Mouse (Mus musculus) kidney, embryonic 14.5 days (tissue): Measurements from ENCODE around the gene Tom1l2. TPM values are rescaled to one million over a fixed set of nuclear protein-coding genes. Genes with fewer than 3 reads are reported as not detected.

Experiments
- ATAC-seq: fragments of 200-750 bp; cut with Nextera tagmentation; 2 replicates; pipeline ENCODE4 v1.8.0; 2017; ENCODE audit warnings: moderate number of reproducible peaks, mild to moderate bottlenecking, moderate TSS enrichment, moderate library complexity; ENCODE audit not compliant: low FRiP score, low TSS enrichment
- H3K27ac ChIP-seq: fragments of 300-500 bp; sonication (generic); 2 replicates; pipeline ENCODE4 v1.5.1; 2014; ENCODE audit warnings: low read depth, mild to moderate bottlenecking, low read length, moderate library complexity, mixed read lengths
- H3K27me3 ChIP-seq: fragments of 300-500 bp; sonication (generic); 2 replicates; pipeline ENCODE4 v1.6.1; 2014; ENCODE audit warnings: mild to moderate bottlenecking, low read length; ENCODE audit not compliant: control insufficient read depth, insufficient read depth
- H3K36me3 ChIP-seq: fragments of 300-500 bp; sonication (generic); 2 replicates; pipeline ENCODE4 v1.6.1; 2014; ENCODE audit warnings: low read length, mixed read lengths; ENCODE audit not compliant: control insufficient read depth, insufficient read depth
- H3K4me1 ChIP-seq: fragments of 300-500 bp; sonication (generic); 2 replicates; pipeline ENCODE4 v1.6.1; 2014; ENCODE audit warnings: low read length, mixed read lengths; ENCODE audit not compliant: control insufficient read depth, insufficient read depth
- H3K4me2 ChIP-seq: fragments of 300-500 bp; sonication (generic); replicated peaks from 2 replicates; pipeline ENCODE4 v1.6.1; 2014; ENCODE audit warnings: low read depth, mild to moderate bottlenecking, low read length
- H3K4me3 ChIP-seq: fragments of 300-500 bp; sonication (generic); 2 replicates; pipeline ENCODE4 v1.5.1; 2014; ENCODE audit warnings: mild to moderate bottlenecking, low read length
- H3K9ac ChIP-seq: fragments of 300-500 bp; sonication (generic); 2 replicates; pipeline ENCODE4 v1.6.1; 2014; ENCODE audit warnings: low read depth, mild to moderate bottlenecking, low read length, moderate library complexity
- H3K9me3 ChIP-seq: fragments of 300-500 bp; sonication (generic); 2 replicates; pipeline ENCODE4 v1.6.1; 2016; ENCODE audit warnings: low read length; ENCODE audit not compliant: control insufficient read depth
- WGBS: fragments of 180-500 bp; shearing (Covaris S2); extraction: QIAGEN DNeasy Blood & Tissue Kit; methylation state at CpG from one replicate; pipeline ENCODE4 v1.1.7; 2014; 5-methylcytosine and 5-hydroxymethylcytosine counted together
- polyA plus RNA-seq: library from polyadenylated mRNA; unstranded; fragments of >200 nt; fragmentation: Nextera tagmentation; extraction: Ambion mirVana; gene quantifications from 2 replicates; pipeline ENCODE4 v1.2.1, GENCODE M21; 2014

The Tom1l2 gene
- polyA plus RNA-seq, 1 experiment from 2014 or later, result 19.3 TPM

DNA sequence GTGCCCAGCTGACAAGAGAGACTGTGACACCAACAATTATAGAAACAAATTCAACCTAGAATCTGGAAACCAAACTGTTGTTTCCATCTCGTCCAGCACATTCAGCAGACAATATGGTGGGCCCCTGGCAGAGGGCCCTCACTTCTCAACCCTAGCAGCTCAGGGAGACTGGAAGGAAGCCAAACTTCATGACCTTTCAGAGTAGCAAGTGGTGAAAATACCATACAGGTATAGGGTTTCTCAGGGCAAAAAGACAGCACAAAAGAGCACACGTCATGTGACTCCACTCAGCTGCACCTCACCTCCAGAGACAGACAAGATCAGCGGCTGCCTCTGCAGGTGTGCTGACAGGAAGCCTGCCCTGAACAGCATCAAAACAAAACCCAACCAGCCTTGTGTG is 18.6 kb downstream of the Tom1l2 start:
- no peak overlapping the region for H3K9ac ChIP-seq
- ATAC-seq, result no peak
- no peaks in the 10 kb centered on the region for H3K27me3 ChIP-seq
- no peaks in the 10 kb centered on the region for H3K36me3 ChIP-seq
- H3K4me2 ChIP-seq, result no peak overlapping the region
- H3K27ac ChIP-seq, result no peak overlapping the region
- WGBS, result 70% methylated on average over 3 of the region's 3 CpGs
- H3K9me3 ChIP-seq, result no peaks in the 10 kb centered on the region
- H3K4me1 ChIP-seq, result peaks cover 2% of the 10 kb centered on the region; the same call in 1 of the 2 replicates
- H3K4me3 ChIP-seq, result no peak overlapping the region

DNA sequence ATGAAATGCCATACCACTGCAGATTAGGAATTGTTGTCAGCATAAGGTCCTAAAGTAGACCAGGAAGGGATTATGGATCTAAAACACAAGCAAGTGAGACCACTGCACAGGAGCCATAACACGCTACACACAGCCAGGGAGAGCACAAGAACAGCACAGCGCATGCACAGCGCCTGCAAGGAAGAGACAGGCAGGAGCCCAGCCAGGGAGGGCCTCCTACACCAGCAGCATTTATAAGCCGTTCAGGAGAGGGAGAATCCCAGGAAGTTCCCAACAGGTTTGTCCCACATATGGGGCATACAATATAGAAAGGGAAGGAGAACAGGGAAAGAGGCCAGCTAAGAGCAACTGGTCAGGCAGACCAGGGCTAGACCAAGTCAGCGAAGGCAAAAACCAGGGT is 19.2 kb downstream of the Tom1l2 start:
- no peak overlapping the region for H3K9ac ChIP-seq
- H3K4me3 ChIP-seq, result no peak overlapping the region
- peaks cover 2% of the 10 kb centered on the region; the same call in 1 of the 2 replicates for H3K4me1 ChIP-seq
- no peaks in the 10 kb centered on the region for H3K9me3 ChIP-seq
- H3K4me2 ChIP-seq, result no peak overlapping the region
- no peaks in the 10 kb centered on the region for H3K36me3 ChIP-seq
- no peaks in the 10 kb centered on the region for H3K27me3 ChIP-seq
- no peak overlapping the region for H3K27ac ChIP-seq
- 83% methylated on average over 5 of the region's 5 CpGs for WGBS
- no peak for ATAC-seq

DNA sequence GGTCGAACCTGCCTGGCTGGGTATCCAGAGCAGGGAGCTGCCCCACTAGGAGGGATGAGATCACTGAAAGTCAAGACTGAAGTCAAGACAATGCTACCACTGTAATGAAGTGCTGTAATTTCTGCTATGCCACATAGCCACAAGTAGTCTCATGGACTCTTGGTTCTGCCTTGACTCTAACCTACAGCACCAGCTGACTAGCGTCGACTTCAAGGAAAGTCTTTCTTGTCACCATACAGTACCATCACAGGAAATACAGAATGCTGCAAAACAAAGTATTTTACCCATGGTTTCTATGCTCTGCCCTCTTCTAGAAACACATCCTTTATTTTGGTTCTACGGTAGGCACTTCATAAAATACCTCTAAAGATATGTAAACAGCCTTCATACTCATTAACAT is 22.2 kb downstream of the Tom1l2 start:
- Histone ChIP-seq H3K27me3 (no peaks in the 10 kb centered on the region), H3K27ac (no peak overlapping the region), H3K9me3 (no peaks in the 10 kb centered on the region), H3K9ac (no peak overlapping the region), H3K36me3 (no peaks in the 10 kb centered on the region), H3K4me2 (no peak overlapping the region), H3K4me1 (0 out of 2 replicates have a peak, but pooled peaks cover 2% of the 10 kb centered on the region), H3K4me3 (no peak overlapping the region)
- ATAC-seq, result no peak
- 87% methylated on average over 4 of the region's 4 CpGs for WGBS

DNA sequence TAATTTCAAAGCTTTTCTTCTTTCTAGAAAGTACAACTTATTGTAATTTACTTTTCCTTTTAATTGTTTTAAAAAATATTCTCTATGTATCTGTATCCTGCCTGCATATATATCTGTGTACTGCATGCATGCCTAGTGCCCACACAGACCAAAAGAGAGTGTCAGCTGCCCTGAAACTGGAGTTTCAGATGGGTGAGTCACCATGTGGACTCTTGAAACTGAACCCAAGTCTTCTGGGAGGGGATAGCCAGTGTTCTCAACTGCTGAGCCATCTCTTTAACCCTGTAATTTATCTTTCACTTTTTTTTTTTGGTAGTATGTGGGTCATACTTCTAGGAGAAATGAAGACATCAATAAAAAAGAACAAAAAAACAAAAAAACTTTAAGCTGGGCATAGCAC is 29.0 kb downstream of the Tom1l2 start:
- H3K27ac ChIP-seq, result no peak overlapping the region
- H3K36me3 ChIP-seq, result no peaks in the 10 kb centered on the region
- H3K4me2 ChIP-seq, result no peak overlapping the region
- no peak overlapping the region for H3K4me3 ChIP-seq
- ATAC-seq, result no peak
- peaks cover 15% of the 10 kb centered on the region for H3K4me1 ChIP-seq
- no peak overlapping the region for H3K9ac ChIP-seq
- no peaks in the 10 kb centered on the region for H3K9me3 ChIP-seq
- no peaks in the 10 kb centered on the region for H3K27me3 ChIP-seq

DNA sequence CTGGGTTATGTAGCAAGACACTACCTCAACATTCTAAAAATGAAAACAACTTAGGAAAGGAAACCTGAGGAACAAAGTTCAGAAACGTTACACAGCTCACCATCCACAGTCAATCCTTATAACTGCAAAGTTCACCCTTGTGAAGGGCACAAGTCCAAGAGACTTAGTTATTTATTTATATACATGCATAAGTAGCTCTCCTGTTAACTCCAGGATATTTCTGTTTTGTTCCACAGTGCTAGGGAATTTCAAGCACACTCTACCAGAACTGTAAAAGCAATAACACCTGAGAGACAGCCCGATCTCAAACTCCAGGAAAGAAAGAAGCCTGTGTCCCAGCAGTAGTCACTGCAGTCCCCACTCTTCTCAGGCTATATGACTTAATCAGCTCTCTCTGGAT is 31.3 kb downstream of the Tom1l2 start:
- ATAC-seq, result no peak
- no peak overlapping the region for H3K9ac ChIP-seq
- no peaks in the 10 kb centered on the region for H3K9me3 ChIP-seq
- H3K27ac ChIP-seq, result peak overlapping the region; percentile 61; the same call in 1 of the 2 replicates
- 66% methylated on average over 2 of the region's 2 CpGs for WGBS
- no peaks in the 10 kb centered on the region for H3K27me3 ChIP-seq
- H3K4me1 ChIP-seq, result peaks cover 34% of the 10 kb centered on the region
- H3K4me2 ChIP-seq, result no peak overlapping the region
- H3K4me3 ChIP-seq, result no peak overlapping the region
- no peaks in the 10 kb centered on the region for H3K36me3 ChIP-seq

DNA sequence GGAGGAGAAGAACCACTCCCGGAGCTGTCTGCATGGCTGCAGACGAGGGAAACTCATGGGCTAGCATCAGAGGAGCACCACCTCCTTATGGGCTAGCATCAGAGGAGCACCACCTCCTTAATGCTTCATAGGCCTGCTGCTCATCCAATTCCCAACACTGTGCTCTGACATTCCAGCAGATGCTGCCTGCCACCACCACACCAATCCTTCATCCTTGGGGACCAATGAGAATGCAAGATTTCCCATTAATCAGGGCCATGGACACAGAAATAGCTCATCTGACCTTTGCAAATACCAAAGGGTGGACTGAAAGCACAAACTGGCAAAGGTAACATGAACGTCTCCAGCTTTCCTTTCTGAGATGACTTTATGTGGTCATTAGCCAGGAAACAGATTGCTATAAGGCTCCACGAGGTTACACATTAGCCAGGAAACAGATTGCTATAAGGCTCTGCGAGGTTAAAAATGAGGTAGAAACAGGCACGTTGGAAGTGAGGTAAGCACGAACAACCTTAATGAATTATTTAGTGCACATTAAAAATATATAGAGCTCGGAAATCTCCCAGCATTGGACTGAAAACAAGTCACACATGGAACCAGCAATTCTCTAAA is 32.2 kb downstream of the Tom1l2 start:
- no peak overlapping the region for H3K4me3 ChIP-seq
- no peaks in the 10 kb centered on the region for H3K9me3 ChIP-seq
- no peaks in the 10 kb centered on the region for H3K36me3 ChIP-seq
- no peaks in the 10 kb centered on the region for H3K27me3 ChIP-seq
- H3K9ac ChIP-seq, result no peak overlapping the region
- no peak for ATAC-seq
- H3K4me1 ChIP-seq, result peaks cover 40% of the 10 kb centered on the region
- WGBS, result 51% methylated on average over 8 of the region's 8 CpGs
- peak overlapping the region; percentile 61; the same call in 1 of the 2 replicates for H3K27ac ChIP-seq
- H3K4me2 ChIP-seq, result no peak overlapping the region

DNA sequence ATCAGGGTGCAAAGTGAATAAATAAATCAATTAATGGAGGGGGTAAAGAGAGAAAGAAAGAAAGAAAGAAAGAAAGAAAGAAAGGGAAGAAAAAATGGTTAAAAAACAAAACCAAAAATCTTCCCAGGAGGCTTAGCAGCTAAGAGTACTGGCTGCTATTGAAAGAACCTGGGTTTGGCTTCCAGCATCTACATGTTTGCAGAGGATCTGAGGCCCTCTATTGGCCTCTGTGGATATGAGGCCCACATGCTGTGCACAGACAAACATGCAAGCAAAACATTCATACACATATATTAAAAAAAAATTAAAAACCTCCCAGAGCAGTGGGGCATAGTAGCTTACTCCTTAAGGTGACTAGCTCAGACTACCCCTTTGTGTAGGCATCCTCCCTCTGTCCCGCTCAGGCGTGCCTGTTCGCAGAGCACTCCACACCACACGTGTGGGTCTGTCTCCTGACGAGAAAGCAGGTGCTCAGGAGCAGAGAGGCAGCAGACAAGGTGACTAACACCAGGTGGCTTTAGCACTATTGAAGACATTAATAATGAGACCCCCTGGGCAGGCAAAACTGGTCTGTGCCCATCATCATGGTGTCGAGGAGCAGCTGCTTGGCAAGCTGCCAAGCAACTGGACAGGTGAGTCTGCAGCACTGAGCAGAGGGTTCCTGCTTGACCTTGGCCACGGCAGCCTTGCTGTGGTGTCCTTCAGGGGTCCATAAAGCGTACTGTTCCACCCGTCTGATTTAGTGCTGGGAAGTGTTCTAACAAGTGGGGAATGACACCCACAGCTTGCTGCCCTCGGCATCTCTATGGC is 33.2 kb downstream of the Tom1l2 start:
- H3K27me3 ChIP-seq, result no peaks in the 10 kb centered on the region
- 56% methylated on average over 10 of the region's 10 CpGs for WGBS
- H3K4me1 ChIP-seq, result peaks cover 40% of the 10 kb centered on the region
- H3K4me2 ChIP-seq, result no peak overlapping the region
- no peak overlapping the region for H3K4me3 ChIP-seq
- H3K27ac ChIP-seq, result no peak overlapping the region
- no peaks in the 10 kb centered on the region for H3K9me3 ChIP-seq
- ATAC-seq, result 0 out of 2 replicates have a peak, but pooled peaks have one; percentile 40
- H3K9ac ChIP-seq, result no peak overlapping the region
- no peaks in the 10 kb centered on the region for H3K36me3 ChIP-seq

DNA sequence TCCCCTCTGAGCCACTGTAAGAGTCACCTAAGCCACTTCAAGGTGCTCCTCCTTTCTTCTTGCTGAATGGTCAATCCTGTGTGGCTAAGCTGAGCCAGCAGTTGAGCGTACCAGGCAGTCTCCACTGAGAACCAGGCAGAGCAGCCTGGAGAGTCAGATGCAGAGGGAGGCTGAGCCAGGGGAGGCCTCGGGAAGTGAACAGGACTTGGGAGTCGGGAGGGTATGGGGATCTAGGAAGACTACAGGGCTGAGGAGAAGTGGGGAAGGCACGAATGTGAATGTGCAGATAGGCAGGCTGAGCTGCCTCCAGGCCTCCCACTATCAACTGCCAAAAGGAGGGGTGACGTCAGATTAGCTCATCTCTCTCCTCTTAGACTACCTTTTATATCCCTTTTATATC is 34.0 kb downstream of the Tom1l2 start:
- no peak for ATAC-seq
- Histone ChIP-seq H3K4me3 (no peak overlapping the region), H3K27me3 (no peaks in the 10 kb centered on the region), H3K27ac (no peak overlapping the region), H3K9me3 (no peaks in the 10 kb centered on the region), H3K9ac (no peak overlapping the region), H3K4me1 (peaks cover 40% of the 10 kb centered on the region), H3K4me2 (no peak overlapping the region), H3K36me3 (no peaks in the 10 kb centered on the region)
- 61% methylated on average over 5 of the region's 5 CpGs for WGBS
